Mouse (Mus musculus) C2C12 (cell line): ENCODE data around the gene Batf3.

Experiments used
- CEBPB ChIP-seq: IDR thresholded peaks from one replicate; pipeline ENCODE4 v1.6.1; 2011; ENCODE audit warnings: low read depth, mild to moderate bottlenecking, control low read depth, moderate library complexity
- CTCF ChIP-seq: IDR thresholded peaks from one replicate; pipeline ENCODE4 v1.5.1; 2011; ENCODE audit not compliant: control insufficient read depth, insufficient read depth, insufficient read length
- FOSL1 ChIP-seq: IDR thresholded peaks from one replicate; pipeline ENCODE4 v1.8.0; 2011; ENCODE audit warnings: mild to moderate bottlenecking, low read length; ENCODE audit not compliant: poor library complexity, insufficient read depth, severe bottlenecking
- MAX ChIP-seq: IDR thresholded peaks from one replicate; pipeline ENCODE4 v1.6.1; 2011; ENCODE audit warnings: mild to moderate bottlenecking, control low read depth
- MYOD1 ChIP-seq: IDR thresholded peaks from one replicate; pipeline ENCODE4 v1.6.1; 2011; ENCODE audit warnings: low read depth; ENCODE audit not compliant: control insufficient read depth, insufficient read length
- MYOG ChIP-seq: IDR thresholded peaks from one replicate; pipeline ENCODE4 v1.6.1; 2011; ENCODE audit not compliant: control insufficient read depth, insufficient read length; ENCODE audit errors: extremely low read depth
- USF1 ChIP-seq: IDR thresholded peaks from one replicate; pipeline ENCODE4 v1.6.1; 2011; ENCODE audit warnings: low read depth, mild to moderate bottlenecking, control low read depth, moderate library complexity

DNA sequence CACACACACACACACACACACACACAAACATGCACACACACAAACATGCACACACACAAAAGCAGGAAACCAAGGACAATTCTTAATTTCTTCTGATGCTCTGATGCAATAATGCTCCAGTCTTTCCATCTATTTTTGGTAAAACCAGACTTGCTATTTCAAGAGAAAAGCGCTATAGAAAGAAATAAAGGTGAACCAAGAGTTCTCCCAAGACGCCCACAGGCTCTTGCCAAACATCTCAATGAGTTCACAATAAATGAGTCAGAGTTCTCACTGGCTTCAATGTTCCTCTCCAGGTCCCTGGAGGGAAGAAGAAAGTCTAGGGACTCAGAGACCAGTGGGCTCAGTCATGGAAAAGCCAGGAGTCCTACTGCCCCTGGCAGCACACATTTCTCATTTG, 26.0 kb downstream of the Batf3 start:
- no peak for TF ChIP-seq CTCF
- no peak for TF ChIP-seq MAX
- no peak for TF ChIP-seq USF1
- peak; percentile 0 for TF ChIP-seq CEBPB
- TF ChIP-seq MYOD1: no peak
- TF ChIP-seq FOSL1: no peak
- no peak for TF ChIP-seq MYOG
